Mouse (Mus musculus) lung, adult 2 months (tissue): ENCODE results near the gene Olfr876.

Source experiments
- CTCF ChIP-seq: fragments of 200-500 bp; IDR thresholded peaks from 2 replicates; pipeline ENCODE4 v1.5.1; 2011; ENCODE audit warnings: mild to moderate bottlenecking, low read length, control low read depth; ENCODE audit not compliant: insufficient read depth
- POLR2A ChIP-seq: fragments of 200-500 bp; IDR thresholded peaks from 2 replicates; pipeline ENCODE4 v1.6.1; 2011; ENCODE audit warnings: low read depth, mild to moderate bottlenecking, control low read depth, low read length, borderline replicate concordance; ENCODE audit errors: extremely low read depth

- TF ChIP-seq CTCF, result no peak
- no peak for TF ChIP-seq POLR2A
Measured at GRCm38 (mm10) chr9:37849267-37849666, 46.4 kb downstream of the Olfr876 start.
